Mouse (Mus musculus): ENCODE results near the gene Zfp282. TPM values are rescaled to one million over a fixed set of nuclear protein-coding genes. Genes with fewer than 3 reads are reported as not detected.

Zfp282 gene
- polyA plus RNA-seq, 1 experiment from 2014 or later = 13.1 TPM

Other genes starting within 250 kb of the Zfp282 start
- 282 and 285 TPM in 2 replicates for gene Pdia4, start 63.8 kb upstream of the Zfp282 start, polyA plus RNA-seq (2014; fragmentation: Nextera tagmentation; extraction: Ambion mirVana)
- 6.6 and 6.9 TPM in 2 replicates for gene Zfp786, start 46.3 kb upstream of the Zfp282 start, polyA plus RNA-seq (2014; fragmentation: Nextera tagmentation; extraction: Ambion mirVana)
- 9.1 and 13.8 TPM in 2 replicates for gene Zfp398, start 41.5 kb upstream of the Zfp282 start, polyA plus RNA-seq (2014; fragmentation: Nextera tagmentation; extraction: Ambion mirVana)
- 9.9 and 13.9 TPM in 2 replicates for gene Zfp212, start 43.3 kb downstream of the Zfp282 start, polyA plus RNA-seq (2014; fragmentation: Nextera tagmentation; extraction: Ambion mirVana)
- gene Zfp956, start 76.2 kb downstream of the Zfp282 start, polyA plus RNA-seq (2014; fragmentation: Nextera tagmentation; extraction: Ambion mirVana) = 7.1 and 9.8 TPM in 2 replicates
- gene Zfp777, start 171.7 kb downstream of the Zfp282 start, polyA plus RNA-seq (2014; fragmentation: Nextera tagmentation; extraction: Ambion mirVana) = 9.3 and 9.7 TPM in 2 replicates
- 20.7 and 23.9 TPM in 2 replicates for gene Zfp746, start 209.4 kb downstream of the Zfp282 start, polyA plus RNA-seq (2014; fragmentation: Nextera tagmentation; extraction: Ambion mirVana)

Data from hindbrain, embryonic 11.5 days (tissue).